Mouse (Mus musculus): Measurements from ENCODE around the gene Cutc. TPM values are rescaled to one million over a fixed set of nuclear protein-coding genes. Genes with fewer than 3 reads are reported as not detected.

Cutc gene
- polyA plus RNA-seq, 1 experiment: 22.1 TPM

GRCm38 (mm10) chr19:43769366-43769960 lies 16.7 kb downstream of the Cutc start:
- Histone ChIP-seq H3K27ac (replicated peaks; ENCODE audit: low read depth, low read length) (no peak overlapping the region), H3K4me3 (ENCODE audit: insufficient read depth, low read depth, low read length) (no peak overlapping the region), H3K4me1 (ENCODE audit: control insufficient read depth, insufficient read depth, insufficient read length, low read length) (no peaks in the 10 kb centered on the region; the same call in 1 of the 2 replicates)

GRCm38 (mm10) chr19:43770584-43770983 lies 17.8 kb downstream of the Cutc start:
- no peak overlapping the region for H3K4me3 ChIP-seq (ENCODE audit: insufficient read depth, low read depth, low read length)
- H3K27ac ChIP-seq (replicated peaks; ENCODE audit: low read depth, low read length): no peak overlapping the region
- H3K4me1 ChIP-seq (ENCODE audit: control insufficient read depth, insufficient read depth, insufficient read length, low read length): no peaks in the 10 kb centered on the region; the same call in 1 of the 2 replicates

- Histone ChIP-seq H3K27ac (replicated peaks; ENCODE audit: low read depth, low read length) (no peak overlapping the region), H3K4me1 (ENCODE audit: control insufficient read depth, insufficient read depth, insufficient read length, low read length) (no peaks in the 10 kb centered on the region; the same call in 1 of the 2 replicates), H3K4me3 (ENCODE audit: insufficient read depth, low read depth, low read length) (no peak overlapping the region)
Observed at GRCm38 (mm10) chr19:43771499-43771969, 18.7 kb downstream of the Cutc start.

- H3K27ac ChIP-seq (replicated peaks; ENCODE audit: low read depth, low read length): no peak overlapping the region
- no peak overlapping the region for H3K4me3 ChIP-seq (ENCODE audit: insufficient read depth, low read depth, low read length)
- no peaks in the 10 kb centered on the region; the same call in 1 of the 2 replicates for H3K4me1 ChIP-seq (ENCODE audit: control insufficient read depth, insufficient read depth, insufficient read length, low read length)
Observed at GRCm38 (mm10) chr19:43772311-43772710, 19.5 kb downstream of the Cutc start.

- no peak overlapping the region for H3K27ac ChIP-seq (replicated peaks; ENCODE audit: low read depth, low read length)
- no peak overlapping the region for H3K4me3 ChIP-seq (ENCODE audit: insufficient read depth, low read depth, low read length)
- no peaks in the 10 kb centered on the region for H3K4me1 ChIP-seq (ENCODE audit: control insufficient read depth, insufficient read depth, insufficient read length, low read length)
Observed at GRCm38 (mm10) chr19:43775433-43775832, 22.6 kb downstream of the Cutc start.

- Histone ChIP-seq H3K4me1 (ENCODE audit: control insufficient read depth, insufficient read depth, insufficient read length, low read length) (no peaks in the 10 kb centered on the region), H3K4me3 (ENCODE audit: insufficient read depth, low read depth, low read length) (no peak overlapping the region), H3K27ac (replicated peaks; ENCODE audit: low read depth, low read length) (no peak overlapping the region)
Observed at GRCm38 (mm10) chr19:43776561-43776960, 23.8 kb downstream of the Cutc start.

- Histone ChIP-seq H3K4me3 (ENCODE audit: insufficient read depth, low read depth, low read length) (no peak overlapping the region), H3K27ac (replicated peaks; ENCODE audit: low read depth, low read length) (no peak overlapping the region), H3K4me1 (ENCODE audit: control insufficient read depth, insufficient read depth, insufficient read length, low read length) (no peaks in the 10 kb centered on the region)
Observed at GRCm38 (mm10) chr19:43777308-43777707, 24.5 kb downstream of the Cutc start.

- no peak overlapping the region for H3K27ac ChIP-seq (replicated peaks; ENCODE audit: low read depth, low read length)
- no peak overlapping the region for H3K4me3 ChIP-seq (ENCODE audit: insufficient read depth, low read depth, low read length)
- H3K4me1 ChIP-seq (ENCODE audit: control insufficient read depth, insufficient read depth, insufficient read length, low read length): no peaks in the 10 kb centered on the region
Observed at GRCm38 (mm10) chr19:43780391-43780790, 27.6 kb downstream of the Cutc start.

- Histone ChIP-seq H3K4me1 (ENCODE audit: control insufficient read depth, insufficient read depth, insufficient read length, low read length) (no peaks in the 10 kb centered on the region), H3K4me3 (ENCODE audit: insufficient read depth, low read depth, low read length) (no peak within 1 kb of the TSS), H3K27ac (replicated peaks; ENCODE audit: low read depth, low read length) (no peak within 1 kb of the TSS)
Observed at GRCm38 (mm10) chr19:43781980-43782379, 29.2 kb downstream of the Cutc start, which contains the start of gene Abcc2. Gene Abcc2 (plus strand): TSS chr19:43782192.

GRCm38 (mm10) chr19:43784761-43785160 lies 32.0 kb downstream of the Cutc start:
- Histone ChIP-seq H3K4me3 (ENCODE audit: insufficient read depth, low read depth, low read length) (no peak overlapping the region), H3K4me1 (ENCODE audit: control insufficient read depth, insufficient read depth, insufficient read length, low read length) (no peaks in the 10 kb centered on the region), H3K27ac (replicated peaks; ENCODE audit: low read depth, low read length) (no peak overlapping the region)

- Histone ChIP-seq H3K4me3 (ENCODE audit: insufficient read depth, low read depth, low read length) (no peak overlapping the region), H3K4me1 (ENCODE audit: control insufficient read depth, insufficient read depth, insufficient read length, low read length) (no peaks in the 10 kb centered on the region), H3K27ac (replicated peaks; ENCODE audit: low read depth, low read length) (no peak overlapping the region)
Observed at GRCm38 (mm10) chr19:43786249-43787026, 33.6 kb downstream of the Cutc start.

GRCm38 (mm10) chr19:43789817-43790216 lies 37.0 kb downstream of the Cutc start:
- Histone ChIP-seq H3K4me3 (ENCODE audit: insufficient read depth, low read depth, low read length) (no peak overlapping the region), H3K4me1 (ENCODE audit: control insufficient read depth, insufficient read depth, insufficient read length, low read length) (no peaks in the 10 kb centered on the region), H3K27ac (replicated peaks; ENCODE audit: low read depth, low read length) (no peak overlapping the region)

- no peaks in the 10 kb centered on the region for H3K4me1 ChIP-seq (ENCODE audit: control insufficient read depth, insufficient read depth, insufficient read length, low read length)
- H3K4me3 ChIP-seq (ENCODE audit: insufficient read depth, low read depth, low read length): no peak overlapping the region
- no peak overlapping the region for H3K27ac ChIP-seq (replicated peaks; ENCODE audit: low read depth, low read length)
Observed at GRCm38 (mm10) chr19:43792537-43792936, 39.7 kb downstream of the Cutc start.

GRCm38 (mm10) chr19:43793951-43794350 lies 41.2 kb downstream of the Cutc start:
- no peak overlapping the region for H3K27ac ChIP-seq (replicated peaks; ENCODE audit: low read depth, low read length)
- no peaks in the 10 kb centered on the region for H3K4me1 ChIP-seq (ENCODE audit: control insufficient read depth, insufficient read depth, insufficient read length, low read length)

GRCm38 (mm10) chr19:43795511-43795910 lies 42.7 kb downstream of the Cutc start:
- Histone ChIP-seq H3K27ac (replicated peaks; ENCODE audit: low read depth, low read length) (no peak overlapping the region), H3K4me3 (ENCODE audit: insufficient read depth, low read depth, low read length) (no peak overlapping the region), H3K4me1 (ENCODE audit: control insufficient read depth, insufficient read depth, insufficient read length, low read length) (peaks cover 3% of the 10 kb centered on the region; the same call in 1 of the 2 replicates)

More at GRCm38 (mm10) chr19:43793951-43794350, 41.2 kb downstream of the Cutc start:
- no peak overlapping the region for H3K4me3 ChIP-seq (ENCODE audit: insufficient read depth, low read depth, low read length)
